Mouse (Mus musculus) midbrain, embryonic 11.5 days (tissue): Measurements from ENCODE around the gene Gm6882. TPM values are rescaled to one million over a fixed set of nuclear protein-coding genes. Genes with fewer than 3 reads are reported as not detected.
"Not testable (repeated sequence)": the region's sequence is repeated elsewhere in the genome, so short reads cannot be mapped to it uniquely, and the experiment has no call there.

Experiments used
- ATAC-seq: fragments of 200-750 bp; cut with Nextera tagmentation; 2 replicates; pipeline ENCODE4 v1.8.0; 2017; ENCODE audit warnings: moderate TSS enrichment, moderate library complexity; ENCODE audit not compliant: low FRiP score
- DNase-seq: peaks from one replicate; pipeline ENCODE4 v3.0.0; 2015; ENCODE audit warnings: low spot score; ENCODE audit errors: missing footprints
- H3K27ac ChIP-seq: fragments of 300-500 bp; sonication (generic); 2 replicates; pipeline ENCODE4 v1.5.1; 2014; ENCODE audit warnings: low read depth, low read length
- H3K27me3 ChIP-seq: fragments of 300-500 bp; sonication (generic); 2 replicates; pipeline ENCODE4 v1.6.1; 2014; ENCODE audit warnings: mild to moderate bottlenecking, low read length, moderate library complexity, mixed read lengths; ENCODE audit not compliant: control insufficient read depth, insufficient read depth
- H3K36me3 ChIP-seq: fragments of 300-500 bp; sonication (generic); 2 replicates; pipeline ENCODE4 v1.6.1; 2014; ENCODE audit warnings: mild to moderate bottlenecking, low read length, moderate library complexity, mixed read lengths; ENCODE audit not compliant: control insufficient read depth, insufficient read depth
- H3K4me1 ChIP-seq: fragments of 300-500 bp; sonication (generic); 2 replicates; pipeline ENCODE4 v1.6.1; 2014; ENCODE audit warnings: low read length; ENCODE audit not compliant: control insufficient read depth, insufficient read depth
- H3K4me2 ChIP-seq: fragments of 300-500 bp; sonication (generic); 2 replicates; pipeline ENCODE4 v1.6.1; 2014; ENCODE audit warnings: mild to moderate bottlenecking, moderate library complexity
- H3K4me3 ChIP-seq: fragments of 300-500 bp; sonication (generic); 2 replicates; pipeline ENCODE4 v1.5.1; 2014; ENCODE audit warnings: low read depth, low read length
- H3K9ac ChIP-seq: fragments of 300-500 bp; sonication (generic); 2 replicates; pipeline ENCODE4 v1.6.1; 2014; ENCODE audit warnings: low read length
- H3K9me3 ChIP-seq: fragments of 300-500 bp; sonication (generic); 2 replicates; pipeline ENCODE4 v1.6.1; 2016; ENCODE audit warnings: low read length; ENCODE audit not compliant: control insufficient read depth
- WGBS: fragments of 180-500 bp; shearing (Covaris S2); extraction: QIAGEN DNeasy Blood & Tissue Kit; methylation state at CpG from one replicate; pipeline ENCODE4 v1.1.7; 2014; 5-methylcytosine and 5-hydroxymethylcytosine counted together
- polyA plus RNA-seq: library from polyadenylated mRNA; unstranded; fragments of >200 nt; fragmentation: Nextera tagmentation; extraction: Ambion mirVana; gene quantifications from 2 replicates; pipeline ENCODE4 v1.2.1, GENCODE M21; 2014

Gene Gm6882
- not detected in 2 replicates for polyA plus RNA-seq

DNA sequence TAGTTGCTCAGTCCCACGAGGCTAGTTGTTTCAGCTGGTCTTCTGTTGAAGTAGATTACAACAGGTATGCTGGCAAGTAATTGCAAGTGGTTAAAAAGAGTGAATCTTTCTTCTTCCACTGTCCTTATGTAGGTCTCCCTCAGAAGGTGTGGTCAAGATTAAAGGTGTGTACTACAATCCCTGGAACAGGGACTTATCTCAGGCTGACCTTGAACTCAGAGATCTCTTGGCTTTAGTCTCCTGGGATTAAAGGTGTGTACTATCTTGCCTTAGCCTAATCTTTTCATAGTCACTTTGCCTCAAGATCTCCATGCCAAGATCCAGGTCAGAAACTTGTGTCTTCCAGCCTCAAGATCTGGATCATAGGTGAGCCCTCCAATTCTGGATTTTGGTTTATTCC, at the start of gene Gm6882:
Gm6882 (minus strand) TSS at position 101 of the 400 bp plus-strand sequence.
- H3K27me3 ChIP-seq, H3K36me3 ChIP-seq, DNase-seq, ATAC-seq, H3K9ac ChIP-seq, H3K4me2 ChIP-seq, H3K4me3 ChIP-seq, H3K9me3 ChIP-seq, H3K27ac ChIP-seq, H3K4me1 ChIP-seq: not testable (repeated sequence)
- 31% methylated on average over 1 of the region's 1 CpGs for WGBS

Other genes with a start within 250 kb of the Gm6882 start
- gene Gm5157, start 242.3 kb downstream of the Gm6882 start, polyA plus RNA-seq = not detected in 2 replicates
- not detected in 2 replicates for gene Vmn1r124, start 172.1 kb downstream of the Gm6882 start, polyA plus RNA-seq
- gene Vmn1r125, start 160.6 kb downstream of the Gm6882 start, polyA plus RNA-seq = not detected in 2 replicates
- gene Vmn1r126, start 131.3 kb downstream of the Gm6882 start, polyA plus RNA-seq = not detected in 2 replicates
- gene Vmn1r127, start 112.9 kb downstream of the Gm6882 start, polyA plus RNA-seq = not detected in 2 replicates
- gene Vmn1r128, start 83.4 kb downstream of the Gm6882 start, polyA plus RNA-seq = not detected in 2 replicates
- gene Vmn1r129, start 71.5 kb downstream of the Gm6882 start, polyA plus RNA-seq = not detected in 2 replicates
- gene Vmn1r130, start 79.0 kb upstream of the Gm6882 start, polyA plus RNA-seq = not detected in 2 replicates
- not detected in 2 replicates for gene Vmn1r131, start 113.3 kb upstream of the Gm6882 start, polyA plus RNA-seq
- gene Vmn1r132, start 181.3 kb upstream of the Gm6882 start, polyA plus RNA-seq = not detected in 2 replicates